Mouse (Mus musculus): ENCODE measurements around the gene Cyp2d9.
"Not testable (repeated sequence)": the region's sequence is repeated elsewhere in the genome, so short reads cannot be mapped to it uniquely, and the experiment has no call there.

- TF ChIP-seq CTCF (IDR thresholded peaks at IDR 0.05; ENCODE audit: low read depth, low read length); POLR2A (IDR thresholded peaks at IDR 0.05; ENCODE audit: insufficient read depth, low read length): not testable (repeated sequence)
These were observed 43.3 kb upstream of the Cyp2d9 start for GRCm38 (mm10) chr15:82389916-82390315.
